Mouse (Mus musculus): ENCODE measurements around the gene Hsbp1. TPM values are rescaled to one million over a fixed set of nuclear protein-coding genes. Genes with fewer than 3 reads are reported as not detected.

Hsbp1 gene
- polyA plus RNA-seq, 1 experiment: 498 TPM

DNA sequence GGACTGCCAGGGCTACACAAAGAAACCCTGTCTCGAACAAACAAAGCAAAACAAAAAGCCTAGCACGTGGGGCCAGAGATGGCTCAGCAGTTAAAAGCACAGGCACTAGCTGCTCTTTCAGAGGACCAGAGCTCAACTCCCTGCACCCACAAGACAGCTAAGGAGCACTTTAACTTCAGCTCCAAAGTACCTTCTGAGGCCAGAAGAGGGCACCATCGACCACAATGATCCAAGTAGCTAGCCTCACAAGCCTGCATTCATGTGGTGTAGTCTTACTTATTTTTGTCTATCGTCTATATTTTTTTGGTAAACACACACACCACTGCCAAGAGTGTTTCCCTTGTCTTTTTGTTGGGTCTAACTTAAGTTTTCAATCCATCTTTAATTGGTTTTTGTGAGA lies 36.3 kb downstream of the Hsbp1 start:
- H3K4me1 ChIP-seq (ENCODE audit: control insufficient read depth, insufficient read depth, low read length): no peaks in the 10 kb centered on the region
- no peak overlapping the region for H3K27ac ChIP-seq (ENCODE audit: insufficient read depth, low read length)
- H3K4me3 ChIP-seq (ENCODE audit: insufficient read depth, low read length): no peak overlapping the region
- TF ChIP-seq CTCF (IDR thresholded peaks at IDR 0.05; ENCODE audit: extremely low read depth, insufficient read depth, low read length): peak; percentile 61
- no peak for TF ChIP-seq POLR2A (IDR thresholded peaks at IDR 0.05; ENCODE audit: extremely low read depth, insufficient read depth, low read length)

DNA sequence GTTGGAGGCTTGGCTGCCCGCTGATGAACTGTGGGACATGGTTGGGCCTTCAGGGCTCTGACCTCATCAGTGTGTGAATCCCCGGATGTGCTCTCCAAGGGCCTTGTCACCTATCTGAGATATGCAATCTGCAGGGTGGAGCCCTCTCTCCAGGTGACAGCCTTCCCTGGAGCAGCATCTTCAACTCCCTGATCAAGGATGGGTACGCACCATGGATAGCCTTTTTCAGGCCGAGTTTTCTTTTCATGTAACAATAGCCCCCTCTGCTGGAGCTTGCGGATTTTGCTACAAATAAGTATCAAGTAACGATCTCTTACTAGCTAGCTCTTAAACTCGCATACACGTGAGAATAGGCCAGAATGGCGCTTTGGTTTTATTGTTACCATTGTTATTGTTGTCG lies 40.2 kb downstream of the Hsbp1 start:
- Histone ChIP-seq H3K4me3 (ENCODE audit: insufficient read depth, low read length) (no peak overlapping the region), H3K4me1 (ENCODE audit: control insufficient read depth, insufficient read depth, low read length) (no peaks in the 10 kb centered on the region), H3K27ac (ENCODE audit: insufficient read depth, low read length) (no peak overlapping the region)
- TF ChIP-seq CTCF (IDR thresholded peaks at IDR 0.05; ENCODE audit: extremely low read depth, insufficient read depth, low read length) (peak; percentile 66), POLR2A (IDR thresholded peaks at IDR 0.05; ENCODE audit: extremely low read depth, insufficient read depth, low read length) (no peak)

DNA sequence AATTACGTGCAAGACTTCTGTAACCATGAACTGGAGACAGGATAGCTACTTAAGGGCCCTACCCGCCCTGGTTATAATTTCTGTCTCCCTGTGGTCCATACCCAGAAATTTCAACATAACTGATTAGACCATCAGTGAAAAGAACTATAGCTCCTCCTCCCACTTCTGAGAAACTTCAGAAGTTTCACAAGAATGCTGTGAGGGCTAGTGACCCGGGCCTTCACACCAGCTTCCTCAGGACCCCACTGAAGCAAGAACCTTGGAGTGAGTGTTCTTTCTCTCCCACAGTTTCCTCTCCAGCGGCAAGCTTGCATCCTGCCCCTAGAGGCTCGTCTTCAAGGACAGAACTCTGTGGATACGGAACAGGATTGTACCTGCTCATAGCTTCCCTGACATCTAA lies 41.6 kb downstream of the Hsbp1 start:
- Histone ChIP-seq H3K4me1 (ENCODE audit: control insufficient read depth, insufficient read depth, low read length) (no peaks in the 10 kb centered on the region), H3K27ac (ENCODE audit: insufficient read depth, low read length) (no peak overlapping the region), H3K4me3 (ENCODE audit: insufficient read depth, low read length) (no peak overlapping the region)
- no peak for TF ChIP-seq CTCF (IDR thresholded peaks at IDR 0.05; ENCODE audit: extremely low read depth, insufficient read depth, low read length)
- TF ChIP-seq POLR2A (IDR thresholded peaks at IDR 0.05; ENCODE audit: extremely low read depth, insufficient read depth, low read length): no peak

DNA sequence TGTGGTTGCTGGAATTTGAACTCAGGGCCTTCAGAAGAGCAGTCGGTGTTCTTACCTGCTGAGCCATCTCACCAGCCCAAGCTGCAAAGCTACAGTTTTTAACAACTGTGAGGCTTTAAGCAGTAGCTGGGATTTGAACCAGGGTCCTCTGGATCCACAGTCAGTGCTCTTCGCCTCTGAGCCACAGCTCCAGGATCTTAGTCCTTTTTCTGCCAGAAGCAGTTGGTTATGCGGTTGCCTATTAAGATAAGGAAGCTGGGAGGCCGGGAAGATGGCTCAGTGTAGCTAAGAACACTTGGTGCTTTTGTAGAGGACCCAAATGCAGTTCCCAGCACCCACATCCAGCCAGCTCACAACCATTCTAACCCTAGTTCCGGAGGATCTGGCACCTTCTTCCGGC lies 42.7 kb downstream of the Hsbp1 start:
- no peak overlapping the region for H3K4me3 ChIP-seq (ENCODE audit: insufficient read depth, low read length)
- H3K27ac ChIP-seq (ENCODE audit: insufficient read depth, low read length): no peak overlapping the region
- TF ChIP-seq POLR2A (IDR thresholded peaks at IDR 0.05; ENCODE audit: extremely low read depth, insufficient read depth, low read length): no peak
- TF ChIP-seq CTCF (IDR thresholded peaks at IDR 0.05; ENCODE audit: extremely low read depth, insufficient read depth, low read length): no peak
- no peaks in the 10 kb centered on the region for H3K4me1 ChIP-seq (ENCODE audit: control insufficient read depth, insufficient read depth, low read length)

DNA sequence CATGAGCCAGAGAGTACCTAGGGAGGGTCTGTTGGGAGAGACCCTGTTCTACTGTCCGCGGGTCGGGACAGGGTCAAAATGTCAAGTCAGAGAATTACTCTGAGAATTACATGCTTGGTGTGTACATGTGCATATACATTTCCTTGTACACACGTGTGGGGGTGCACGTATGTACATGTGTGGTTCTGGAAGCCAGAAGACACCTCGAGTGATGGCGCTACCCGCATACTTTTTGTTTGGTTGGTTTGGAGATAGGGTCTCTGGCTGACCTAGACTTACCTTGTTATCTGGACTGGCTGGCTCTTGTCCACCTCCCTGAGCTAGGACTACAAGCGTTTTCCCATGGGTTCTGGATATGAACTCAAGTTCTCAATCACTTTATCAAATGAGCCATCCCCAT lies 49.8 kb downstream of the Hsbp1 start:
- no peak for TF ChIP-seq POLR2A (IDR thresholded peaks at IDR 0.05; ENCODE audit: extremely low read depth, insufficient read depth, low read length)
- no peak for TF ChIP-seq CTCF (IDR thresholded peaks at IDR 0.05; ENCODE audit: extremely low read depth, insufficient read depth, low read length)
- H3K4me3 ChIP-seq (ENCODE audit: insufficient read depth, low read length): peak overlapping the region; percentile 45
- peaks cover 10% of the 10 kb centered on the region; the same call in 1 of the 2 replicates for H3K4me1 ChIP-seq (ENCODE audit: control insufficient read depth, insufficient read depth, low read length)
- H3K27ac ChIP-seq (ENCODE audit: insufficient read depth, low read length): peak overlapping the region; percentile 31

DNA sequence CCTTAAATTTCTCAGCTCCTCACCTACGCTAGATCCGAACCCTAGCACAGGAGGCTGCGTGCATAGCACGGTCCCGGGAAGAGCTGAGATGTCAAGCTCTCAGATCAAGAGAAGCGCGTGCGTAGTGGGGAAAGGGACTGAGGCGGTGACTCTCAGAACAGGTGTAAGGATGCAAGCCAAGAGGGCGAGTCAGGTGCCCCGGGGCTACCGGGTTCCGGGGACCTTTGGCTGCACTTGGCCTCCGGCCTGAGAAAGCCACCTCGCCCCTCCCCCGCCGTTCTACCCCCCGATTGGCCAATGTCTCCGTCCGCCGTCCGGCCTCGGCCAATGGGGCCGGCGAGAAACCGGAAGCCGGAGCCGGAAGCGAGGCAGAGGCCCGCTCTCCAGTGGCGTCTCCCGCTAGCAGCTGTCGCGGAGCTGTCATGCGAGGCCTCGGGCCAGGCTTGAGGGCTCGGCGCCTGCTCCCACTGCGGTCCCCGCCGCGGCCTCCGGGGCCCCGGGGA lies 50.3 kb downstream of the Hsbp1 start, which contains the start of gene Mlycd:
Gene Mlycd (plus strand): TSS at position 355 of the 503 bp plus-strand sequence.
- peaks cover 12% of the 10 kb centered on the region; the same call in 1 of the 2 replicates for H3K4me1 ChIP-seq (ENCODE audit: control insufficient read depth, insufficient read depth, low read length)
- H3K27ac ChIP-seq (ENCODE audit: insufficient read depth, low read length): peak within 1 kb of the TSS; percentile 72
- TF ChIP-seq POLR2A (IDR thresholded peaks at IDR 0.05; ENCODE audit: extremely low read depth, insufficient read depth, low read length) (peak; percentile 71), CTCF (IDR thresholded peaks at IDR 0.05; ENCODE audit: extremely low read depth, insufficient read depth, low read length) (no peak)
- peak within 1 kb of the TSS; percentile 45 for H3K4me3 ChIP-seq (ENCODE audit: insufficient read depth, low read length)

DNA sequence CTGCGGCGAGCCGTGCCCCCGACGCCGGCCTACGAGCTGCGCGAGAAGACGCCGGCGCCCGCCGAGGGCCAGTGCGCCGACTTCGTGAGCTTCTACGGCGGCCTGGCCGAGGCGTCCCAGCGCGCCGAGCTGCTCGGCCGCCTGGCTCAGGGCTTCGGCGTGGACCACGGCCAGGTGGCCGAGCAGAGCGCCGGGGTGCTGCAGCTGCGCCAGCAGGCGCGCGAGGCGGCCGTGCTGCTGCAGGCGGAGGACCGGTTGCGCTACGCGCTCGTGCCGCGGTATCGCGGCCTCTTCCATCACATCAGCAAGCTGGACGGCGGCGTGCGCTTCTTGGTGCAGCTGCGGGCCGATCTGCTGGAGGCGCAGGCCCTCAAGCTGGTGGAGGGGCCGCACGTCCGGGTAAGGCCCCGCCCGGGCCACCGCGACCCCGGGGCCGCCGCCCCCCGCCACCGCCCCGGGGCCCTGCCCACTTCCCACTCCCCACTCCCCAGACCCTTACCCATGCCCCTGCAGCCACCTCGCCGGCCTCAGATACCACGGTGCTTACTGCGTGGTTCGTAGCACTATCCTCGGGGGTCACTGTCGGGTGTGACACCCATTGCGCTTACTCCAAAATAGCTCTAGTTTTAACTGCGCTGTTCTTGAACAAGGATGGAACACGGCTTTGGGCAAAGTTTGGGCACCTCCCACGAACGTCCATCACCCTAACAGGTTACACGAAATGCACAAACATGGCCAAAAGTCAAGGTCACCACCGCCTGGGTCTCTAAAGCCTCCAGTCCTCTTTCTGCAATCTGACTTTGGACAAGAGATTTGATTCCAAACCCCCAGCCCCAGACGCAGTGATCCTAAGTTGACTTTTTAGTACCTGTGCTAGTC lies 51.0 kb downstream of the Hsbp1 start:
- H3K4me3 ChIP-seq (ENCODE audit: insufficient read depth, low read length): peak overlapping the region; percentile 45
- no peak for TF ChIP-seq CTCF (IDR thresholded peaks at IDR 0.05; ENCODE audit: extremely low read depth, insufficient read depth, low read length)
- no peak for TF ChIP-seq POLR2A (IDR thresholded peaks at IDR 0.05; ENCODE audit: extremely low read depth, insufficient read depth, low read length)
- H3K27ac ChIP-seq (ENCODE audit: insufficient read depth, low read length): peak overlapping the region; percentile 72; the same call in 1 of the 2 replicates
- H3K4me1 ChIP-seq (ENCODE audit: control insufficient read depth, insufficient read depth, low read length): peaks cover 15% of the 10 kb centered on the region

Other genes with a start within 250 kb of the Hsbp1 start
- gene Mlycd, start 50.4 kb downstream of the Hsbp1 start, polyA plus RNA-seq (2012; rRNA removed): 24.7 and 26.9 TPM in 2 replicates
- 0.86 and 1.1 TPM in 2 replicates for gene Osgin1, start 89.6 kb downstream of the Hsbp1 start, polyA plus RNA-seq (2012; rRNA removed)
- gene Necab2, start 102.2 kb downstream of the Hsbp1 start, polyA plus RNA-seq (2012; rRNA removed): 31.9 and 48.3 TPM in 2 replicates
- gene Slc38a8, start 157.2 kb downstream of the Hsbp1 start, polyA plus RNA-seq (2012; rRNA removed): 0.09 and 0.23 TPM in 2 replicates
- gene Mbtps1, start 214.2 kb downstream of the Hsbp1 start, polyA plus RNA-seq (2012; rRNA removed): 63.1 and 66.1 TPM in 2 replicates
- 31.1 and 32.2 TPM in 2 replicates for gene Hsdl1, start 230.7 kb downstream of the Hsbp1 start, polyA plus RNA-seq (2012; rRNA removed)
- gene Dnaaf1, start 230.7 kb downstream of the Hsbp1 start, polyA plus RNA-seq (2012; rRNA removed): 0.21 and 0.44 TPM in 2 replicates

All from cortical plate, adult 2 months (tissue).